Comparison of ENCODE assay signal across 17 mouse cellular contexts in genomic region chr1:133656811-133657210, GRCm38 (mm10). TPM values are rescaled to one million over a fixed set of nuclear protein-coding genes. Genes with fewer than 3 reads are reported as not detected.
A peak's percentile ranks its signal among the peaks of the same experiment; 100 is the strongest.
DNase-seq lines count a peak whose midpoint lies in the region; ATAC-seq and TF ChIP-seq lines count a peak whose summit lies in the region.
"Had no signal": no experiment of that assay in that cellular context is flagged by ENCODE, and none has a peak within 500 bp of the region (broad histone marks: within the 10 kb centered on the region; RNA-seq: fewer than 3 reads in every experiment).

No protein-coding gene starts in this region.

- no peak overlapping the region for H3K27ac ChIP-seq in hindbrain, embryonic 12.5 days
- no peak overlapping the region for H3K27ac ChIP-seq in hindbrain, embryonic 13.5 days
- H3K27ac ChIP-seq in lung, embryonic 16.5 days (ENCODE audit: low read length), result no peak overlapping the region
- H3K27ac ChIP-seq in lung, postnatal 0 days (ENCODE audit: low read length), result no peak overlapping the region
- no peak overlapping the region for H3K27ac ChIP-seq in embryonic facial prominence, embryonic 14.5 days (replicated peaks; ENCODE audit: low read depth, low read length)
- H3K27ac ChIP-seq in stomach, embryonic 16.5 days (ENCODE audit: low read length), result no peak overlapping the region; the same call in 1 of the 2 replicates
- H3K27ac ChIP-seq: hindbrain, embryonic 14.5 days had no signal

- no peak for DNase-seq in lung, postnatal 0 days (ENCODE audit: low spot score)
- DNase-seq in embryonic facial prominence, embryonic 14.5 days (ENCODE audit: low spot score), result no peak
- DNase-seq in left cerebral cortex, adult 9 months (ENCODE audit: low spot score in 2 of 2), result no peak
- DNase-seq: adrenal gland, adult 2 months; cerebellum, adult 9-10 months; kidney, adult 9 months; layer of hippocampus, adult 9-11 months; lung, postnatal 14 days; right cerebral cortex, postnatal 4 days had no signal

- WGBS in hindbrain, embryonic 12.5 days, result 70% methylated on average over 5 of the region's 5 CpGs
- WGBS in hindbrain, embryonic 13.5 days, result 67% methylated on average over 5 of the region's 5 CpGs
- WGBS in lung, embryonic 16.5 days, result 50% methylated on average over 5 of the region's 5 CpGs
- 39% methylated on average over 5 of the region's 5 CpGs for WGBS in lung, postnatal 0 days
- 63% methylated on average over 5 of the region's 5 CpGs for WGBS in embryonic facial prominence, embryonic 14.5 days
- 43% methylated on average over 5 of the region's 5 CpGs for WGBS in stomach, embryonic 16.5 days

- no peak for TF ChIP-seq CTCF in lung, postnatal 0 days (IDR thresholded peaks at IDR 0.05)

- no peak for ATAC-seq in hindbrain, embryonic 12.5 days (ENCODE audit: low FRiP score)
- no peak for ATAC-seq in hindbrain, embryonic 13.5 days (ENCODE audit: low FRiP score)
- no peak for ATAC-seq in lung, embryonic 16.5 days (ENCODE audit: low read depth)
- ATAC-seq in lung, postnatal 0 days, result no peak
- no peak for ATAC-seq in embryonic facial prominence, embryonic 14.5 days (ENCODE audit: low read depth)
- no peak for ATAC-seq in stomach, embryonic 16.5 days (ENCODE audit: insufficient read depth, low FRiP score)
- ATAC-seq: Patski had no signal

- H3K4me2 ChIP-seq in hindbrain, embryonic 12.5 days (replicated peaks), result 0 out of 2 replicates have a peak overlapping the region, but pooled peaks have one; percentile 13
- H3K4me2 ChIP-seq in hindbrain, embryonic 13.5 days, result no peak overlapping the region
- H3K4me2 ChIP-seq in lung, embryonic 16.5 days (ENCODE audit: low read depth, low read length), result 0 out of 2 replicates have a peak overlapping the region, but pooled peaks have one; percentile 0
- H3K4me2 ChIP-seq in lung, postnatal 0 days (replicated peaks; ENCODE audit: low read depth, low read length), result no peak overlapping the region
- H3K4me2 ChIP-seq in embryonic facial prominence, embryonic 14.5 days (ENCODE audit: low read depth, low read length), result peak overlapping the region; percentile 11; the same call in 1 of the 2 replicates
- peak overlapping the region; percentile 30 for H3K4me2 ChIP-seq in stomach, embryonic 16.5 days (ENCODE audit: low read depth, low read length)
- H3K4me2 ChIP-seq: heart, embryonic 11.5 days; hindbrain, embryonic 14.5 days had no signal

- peaks cover 37% of the 10 kb centered on the region for H3K4me1 ChIP-seq in hindbrain, embryonic 12.5 days
- peaks cover 54% of the 10 kb centered on the region for H3K4me1 ChIP-seq in hindbrain, embryonic 13.5 days (replicated peaks)
- H3K4me1 ChIP-seq in lung, embryonic 16.5 days (replicated peaks; ENCODE audit: control insufficient read depth, insufficient read depth, low read length), result peaks cover 32% of the 10 kb centered on the region
- H3K4me1 ChIP-seq in lung, postnatal 0 days (ENCODE audit: insufficient read depth, low read depth, low read length), result peaks cover 7% of the 10 kb centered on the region; the same call in 1 of the 2 replicates
- H3K4me1 ChIP-seq in embryonic facial prominence, embryonic 14.5 days (ENCODE audit: control insufficient read depth, insufficient read depth, low read length), result peaks cover 26% of the 10 kb centered on the region
- peaks cover 39% of the 10 kb centered on the region for H3K4me1 ChIP-seq in stomach, embryonic 16.5 days (ENCODE audit: control insufficient read depth, insufficient read depth, low read length)

- no peaks in the 10 kb centered on the region for H3K9me3 ChIP-seq in hindbrain, embryonic 12.5 days (replicated peaks)
- H3K9me3 ChIP-seq in hindbrain, embryonic 13.5 days, result no peaks in the 10 kb centered on the region
- no peaks in the 10 kb centered on the region for H3K9me3 ChIP-seq in lung, embryonic 16.5 days (ENCODE audit: control insufficient read depth, low read length)
- H3K9me3 ChIP-seq in lung, postnatal 0 days (ENCODE audit: low read length), result no peaks in the 10 kb centered on the region
- no peaks in the 10 kb centered on the region for H3K9me3 ChIP-seq in embryonic facial prominence, embryonic 14.5 days (ENCODE audit: control insufficient read depth, low read length)
- no peaks in the 10 kb centered on the region for H3K9me3 ChIP-seq in stomach, embryonic 16.5 days (replicated peaks; ENCODE audit: control insufficient read depth, low read length)

- H3K9ac ChIP-seq in hindbrain, embryonic 12.5 days, result no peak overlapping the region
- no peak overlapping the region for H3K9ac ChIP-seq in hindbrain, embryonic 13.5 days
- no peak overlapping the region; the same call in 1 of the 2 replicates for H3K9ac ChIP-seq in lung, embryonic 16.5 days (ENCODE audit: low read length)
- no peak overlapping the region for H3K9ac ChIP-seq in lung, postnatal 0 days (replicated peaks; ENCODE audit: low read depth)
- no peak overlapping the region for H3K9ac ChIP-seq in embryonic facial prominence, embryonic 14.5 days (ENCODE audit: low read depth, low read length)
- H3K9ac ChIP-seq in stomach, embryonic 16.5 days (ENCODE audit: low read length), result peak overlapping the region; percentile 31; the same call in 1 of the 2 replicates

- H3K36me3 ChIP-seq in hindbrain, embryonic 12.5 days, result peaks cover 21% of the 10 kb centered on the region
- peaks cover 24% of the 10 kb centered on the region; the same call in 1 of the 2 replicates for H3K36me3 ChIP-seq in hindbrain, embryonic 13.5 days
- H3K36me3 ChIP-seq in lung, embryonic 16.5 days (ENCODE audit: control insufficient read depth, insufficient read depth, low read length), result peaks cover 16% of the 10 kb centered on the region
- H3K36me3 ChIP-seq in lung, postnatal 0 days (ENCODE audit: insufficient read depth, low read length), result no peaks in the 10 kb centered on the region
- H3K36me3 ChIP-seq in embryonic facial prominence, embryonic 14.5 days (ENCODE audit: control insufficient read depth, insufficient read depth, low read length), result peaks cover 52% of the 10 kb centered on the region
- peaks cover 12% of the 10 kb centered on the region for H3K36me3 ChIP-seq in stomach, embryonic 16.5 days (ENCODE audit: control insufficient read depth, insufficient read depth, low read length)

- no peak overlapping the region for H3K4me3 ChIP-seq in hindbrain, embryonic 12.5 days
- no peak overlapping the region for H3K4me3 ChIP-seq in hindbrain, embryonic 13.5 days
- H3K4me3 ChIP-seq in lung, embryonic 16.5 days (ENCODE audit: low read length), result no peak overlapping the region
- H3K4me3 ChIP-seq in lung, postnatal 0 days (ENCODE audit: low read depth, low read length), result no peak overlapping the region
- H3K4me3 ChIP-seq in embryonic facial prominence, embryonic 14.5 days (ENCODE audit: low read depth, low read length), result no peak overlapping the region
- peak overlapping the region; percentile 6; the same call in 1 of the 2 replicates for H3K4me3 ChIP-seq in stomach, embryonic 16.5 days (replicated peaks; ENCODE audit: low read length)

- H3K27me3 ChIP-seq in hindbrain, embryonic 12.5 days, result no peaks in the 10 kb centered on the region
- H3K27me3 ChIP-seq in hindbrain, embryonic 13.5 days, result no peaks in the 10 kb centered on the region
- H3K27me3 ChIP-seq in lung, embryonic 16.5 days (ENCODE audit: control insufficient read depth, insufficient read depth, low read depth, low read length), result no peaks in the 10 kb centered on the region
- H3K27me3 ChIP-seq in lung, postnatal 0 days (replicated peaks; ENCODE audit: insufficient read depth, low read length), result no peaks in the 10 kb centered on the region
- no peaks in the 10 kb centered on the region for H3K27me3 ChIP-seq in embryonic facial prominence, embryonic 14.5 days (replicated peaks; ENCODE audit: control insufficient read depth, insufficient read depth, low read length)
- no peaks in the 10 kb centered on the region for H3K27me3 ChIP-seq in stomach, embryonic 16.5 days (ENCODE audit: control insufficient read depth, insufficient read depth, low read length)
- H3K27me3 ChIP-seq: Patski had no signal

- TF ChIP-seq EP300 in lung, postnatal 0 days (IDR thresholded peaks at IDR 0.05), result no peak

RNA-seq across cellular contexts. Expression of gene Zbed6, which starts 3.9 kb away (rescaled TPM):
- polyA plus RNA-seq in hindbrain, embryonic 12.5 days (2016; fragmentation: Nextera tagmentation; extraction: Ambion mirVana), result not detected in 2 replicates
- polyA plus RNA-seq in hindbrain, embryonic 13.5 days (2015; fragmentation: Nextera tagmentation; extraction: Ambion mirVana), result not detected in 2 replicates
- polyA plus RNA-seq in lung, embryonic 16.5 days (2015; fragmentation: Nextera tagmentation; extraction: Ambion mirVana), result not detected in 2 replicates
- not detected in 2 replicates for polyA plus RNA-seq in lung, postnatal 0 days (2015; fragmentation: Nextera tagmentation; extraction: Ambion mirVana)
- not detected in 2 replicates for polyA plus RNA-seq in embryonic facial prominence, embryonic 14.5 days (2014; fragmentation: Nextera tagmentation; extraction: Ambion mirVana)
- polyA plus RNA-seq in stomach, embryonic 16.5 days (2015; fragmentation: Nextera tagmentation; extraction: Ambion mirVana), result not detected in 2 replicates
- polyA plus RNA-seq: adrenal gland, adult 2 months; forebrain, embryonic 11.5 days; heart, embryonic 11.5 days; hindbrain, embryonic 14.5 days had no signal

RNA-seq across cellular contexts. Expression of gene Gm38394, which starts 4.3 kb away (rescaled TPM):
- 6.9 and 7.2 TPM in 2 replicates for polyA plus RNA-seq in hindbrain, embryonic 12.5 days (2016; fragmentation: Nextera tagmentation; extraction: Ambion mirVana)
- polyA plus RNA-seq in hindbrain, embryonic 13.5 days (2015; fragmentation: Nextera tagmentation; extraction: Ambion mirVana), result 3.7 TPM in 2 replicates
- 5.4 TPM in 2 replicates for polyA plus RNA-seq in lung, embryonic 16.5 days (2015; fragmentation: Nextera tagmentation; extraction: Ambion mirVana)
- 3.8 and 4.0 TPM in 2 replicates for polyA plus RNA-seq in lung, postnatal 0 days (2015; fragmentation: Nextera tagmentation; extraction: Ambion mirVana)
- 11.0 and 11.5 TPM in 2 replicates for polyA plus RNA-seq in embryonic facial prominence, embryonic 14.5 days (2014; fragmentation: Nextera tagmentation; extraction: Ambion mirVana)
- polyA plus RNA-seq in stomach, embryonic 16.5 days (2015; fragmentation: Nextera tagmentation; extraction: Ambion mirVana), result 5.3 and 6.2 TPM in 2 replicates

RNA-seq across cellular contexts. Expression of gene Lax1, which starts 33.1 kb away (rescaled TPM):
- polyA plus RNA-seq in hindbrain, embryonic 12.5 days (2016; fragmentation: Nextera tagmentation; extraction: Ambion mirVana), result 0.12 and 0.33 TPM in 2 replicates
- 0.10 and 0.16 TPM in 2 replicates for polyA plus RNA-seq in hindbrain, embryonic 13.5 days (2015; fragmentation: Nextera tagmentation; extraction: Ambion mirVana)
- 0.26 and 0.44 TPM in 2 replicates for polyA plus RNA-seq in lung, embryonic 16.5 days (2015; fragmentation: Nextera tagmentation; extraction: Ambion mirVana)
- polyA plus RNA-seq in lung, postnatal 0 days (2015; fragmentation: Nextera tagmentation; extraction: Ambion mirVana), result 0.30 and 0.33 TPM in 2 replicates
- 0.11 and 0.80 TPM in 2 replicates for polyA plus RNA-seq in embryonic facial prominence, embryonic 14.5 days (2014; fragmentation: Nextera tagmentation; extraction: Ambion mirVana)
- polyA plus RNA-seq in stomach, embryonic 16.5 days (2015; fragmentation: Nextera tagmentation; extraction: Ambion mirVana), result 0.63 and 1.1 TPM in 2 replicates
- polyA plus RNA-seq: hindbrain, embryonic 14.5 days had no signal

RNA-seq across cellular contexts. Expression of gene Snrpe, which starts 46.7 kb away (rescaled TPM):
- polyA plus RNA-seq in hindbrain, embryonic 12.5 days (2016; fragmentation: Nextera tagmentation; extraction: Ambion mirVana), result 519 and 641 TPM in 2 replicates
- polyA plus RNA-seq in hindbrain, embryonic 13.5 days (2015; fragmentation: Nextera tagmentation; extraction: Ambion mirVana), result 586 and 614 TPM in 2 replicates
- polyA plus RNA-seq in lung, embryonic 16.5 days (2015; fragmentation: Nextera tagmentation; extraction: Ambion mirVana), result 606 and 647 TPM in 2 replicates
- 289 and 306 TPM in 2 replicates for polyA plus RNA-seq in lung, postnatal 0 days (2015; fragmentation: Nextera tagmentation; extraction: Ambion mirVana)
- 598 and 599 TPM in 2 replicates for polyA plus RNA-seq in embryonic facial prominence, embryonic 14.5 days (2014; fragmentation: Nextera tagmentation; extraction: Ambion mirVana)
- 439 and 513 TPM in 2 replicates for polyA plus RNA-seq in stomach, embryonic 16.5 days (2015; fragmentation: Nextera tagmentation; extraction: Ambion mirVana)

Comparison
In these comparisons a context has a peak if more than half of its experiments do, and no peak if none do; other contexts are left out.
1. H3K4me2 ChIP-seq: peak in hindbrain, embryonic 12.5 days (single experiment), lung, embryonic 16.5 days (single experiment), embryonic facial prominence, embryonic 14.5 days (single experiment) and stomach, embryonic 16.5 days (single experiment); none in hindbrain, embryonic 13.5 days (single experiment) and lung, postnatal 0 days (single experiment).